Mouse (Mus musculus) liver, postnatal 0 days (tissue): ENCODE data around the gene Grik4.

ENCODE experiments used
- CTCF ChIP-seq: sonication (generic); IDR thresholded peaks from 2 replicates; pipeline ENCODE4 v1.5.1; 2016; ENCODE audit warnings: antibody characterized with exemption, low read depth
- EP300 ChIP-seq: IDR thresholded peaks from 2 replicates; pipeline ENCODE4 v1.6.1; 2016; ENCODE audit warnings: antibody characterized with exemption, low read depth, mild to moderate bottlenecking

DNA sequence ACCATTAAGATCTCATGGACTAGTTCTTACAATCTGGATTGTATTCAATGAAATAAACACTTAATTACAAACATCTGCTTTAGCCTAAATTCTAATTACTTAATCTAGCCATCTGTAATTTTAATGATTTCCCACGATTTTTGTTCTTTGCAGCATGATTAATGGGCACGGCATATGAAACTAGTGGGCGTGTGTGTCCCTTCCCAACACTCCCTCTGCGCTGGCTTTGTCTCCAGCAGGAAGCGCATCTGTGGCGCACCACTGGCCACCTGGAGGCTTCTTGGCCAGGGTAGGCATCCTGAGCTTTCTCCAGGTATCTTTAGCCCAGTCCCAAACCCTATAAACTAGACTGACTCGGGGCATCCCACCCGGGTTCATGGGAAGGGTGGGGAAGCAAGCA lies 317.1 kb downstream of the Grik4 start:
- no peak for TF ChIP-seq CTCF
- no peak for TF ChIP-seq EP300
